Mouse (Mus musculus) embryonic facial prominence, embryonic 11.5 days (tissue): ENCODE measurements around the gene Glg1. TPM values are rescaled to one million over a fixed set of nuclear protein-coding genes. Genes with fewer than 3 reads are reported as not detected.
"Not testable (repeated sequence)": the region's sequence is repeated elsewhere in the genome, so short reads cannot be mapped to it uniquely, and the experiment has no call there.

ENCODE experiments used
- ATAC-seq: fragments of 200-750 bp; cut with Nextera tagmentation; replicated peaks from 2 replicates; pipeline ENCODE4 v1.8.0; 2017; ENCODE audit warnings: low read depth; ENCODE audit not compliant: insufficient number of reproducible peaks, low FRiP score, low TSS enrichment
- DNase-seq: peaks from one replicate; pipeline ENCODE4 v3.0.0-alpha.2; 2015; ENCODE audit warnings: low spot score
- H3K27ac ChIP-seq: fragments of 300-500 bp; sonication (generic); replicated peaks from 2 replicates; pipeline ENCODE4 v1.5.1; 2014; ENCODE audit warnings: mild to moderate bottlenecking, low read depth, low read length, control low read depth
- H3K27me3 ChIP-seq: fragments of 300-500 bp; sonication (generic); 2 replicates; pipeline ENCODE4 v1.6.1; 2014; ENCODE audit warnings: mild to moderate bottlenecking, low read length, moderate library complexity, mixed read lengths; ENCODE audit not compliant: control insufficient read depth, insufficient read depth
- H3K36me3 ChIP-seq: fragments of 300-500 bp; sonication (generic); replicated peaks from 2 replicates; pipeline ENCODE4 v1.6.1; 2014; ENCODE audit warnings: low read depth, mild to moderate bottlenecking, low read length, moderate library complexity, mixed read lengths; ENCODE audit not compliant: control insufficient read depth, insufficient read depth
- H3K4me1 ChIP-seq: fragments of 300-500 bp; sonication (generic); 2 replicates; pipeline ENCODE4 v1.6.1; 2014; ENCODE audit warnings: low read length, mixed read lengths; ENCODE audit not compliant: control insufficient read depth, insufficient read depth
- H3K4me2 ChIP-seq: fragments of 300-500 bp; sonication (generic); 2 replicates; pipeline ENCODE4 v1.6.1; 2014; ENCODE audit warnings: low read depth, mild to moderate bottlenecking, control low read depth, low read length, moderate library complexity
- H3K4me3 ChIP-seq: fragments of 300-500 bp; sonication (generic); 2 replicates; pipeline ENCODE4 v1.5.1; 2014; ENCODE audit warnings: low read depth, low read length, control low read depth
- H3K9ac ChIP-seq: fragments of 300-500 bp; sonication (generic); replicated peaks from 2 replicates; pipeline ENCODE4 v1.6.1; 2014; ENCODE audit warnings: mild to moderate bottlenecking, control low read depth, low read length
- H3K9me3 ChIP-seq: fragments of 300-500 bp; sonication (generic); replicated peaks from 2 replicates; pipeline ENCODE4 v1.6.1; 2016; ENCODE audit warnings: mild to moderate bottlenecking, low read length, inconsistent platforms, mixed read lengths; ENCODE audit not compliant: control insufficient read depth
- WGBS: fragments of 180-500 bp; shearing (Covaris S2); extraction: QIAGEN DNeasy Blood & Tissue Kit; methylation state at CpG from one replicate; pipeline ENCODE4 v1.1.7; 2014; 5-methylcytosine and 5-hydroxymethylcytosine counted together
- polyA plus RNA-seq: library from polyadenylated mRNA; unstranded; fragments of >200 nt; fragmentation: Nextera tagmentation; extraction: Ambion mirVana; gene quantifications from 2 replicates; pipeline ENCODE4 v1.2.1, GENCODE M21; 2014

The Glg1 gene
- polyA plus RNA-seq, 1 experiment from 2014 or later = 75.6 TPM

DNA sequence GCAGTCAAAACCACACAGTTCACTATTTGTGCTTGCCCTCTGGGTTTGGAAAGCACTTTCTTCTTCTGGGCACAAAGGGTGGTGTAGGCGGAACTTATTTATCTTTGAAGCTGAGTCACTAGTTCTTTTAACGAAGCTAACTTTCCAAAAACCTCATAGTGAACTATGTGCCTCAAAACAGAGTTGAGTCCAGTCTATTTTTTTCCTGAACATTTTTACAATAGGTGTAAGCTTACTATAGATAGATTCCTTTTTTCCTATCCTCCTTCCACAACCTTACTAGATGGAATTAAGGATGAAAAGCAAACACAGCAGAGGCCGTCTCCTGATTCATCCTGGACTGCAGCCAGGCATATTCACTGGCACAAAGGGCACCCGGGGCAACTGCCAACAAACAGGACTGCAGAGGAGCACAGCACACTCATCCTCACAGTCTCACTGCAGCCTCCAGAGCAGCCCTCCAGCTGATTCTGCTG lies 73.5 kb downstream of the Glg1 start:
- no peak overlapping the region for H3K4me2 ChIP-seq
- no peak overlapping the region for H3K27ac ChIP-seq
- no peaks in the 10 kb centered on the region for H3K27me3 ChIP-seq
- ATAC-seq = no peak
- no peaks in the 10 kb centered on the region for H3K4me1 ChIP-seq
- H3K36me3 ChIP-seq = peaks cover 3% of the 10 kb centered on the region; the same call in 1 of the 2 replicates
- no peak overlapping the region for H3K9ac ChIP-seq
- no peak overlapping the region for H3K4me3 ChIP-seq
- H3K9me3 ChIP-seq = no peaks in the 10 kb centered on the region
- 93% methylated on average over 4 of the region's 4 CpGs for WGBS
- DNase-seq = no peak

DNA sequence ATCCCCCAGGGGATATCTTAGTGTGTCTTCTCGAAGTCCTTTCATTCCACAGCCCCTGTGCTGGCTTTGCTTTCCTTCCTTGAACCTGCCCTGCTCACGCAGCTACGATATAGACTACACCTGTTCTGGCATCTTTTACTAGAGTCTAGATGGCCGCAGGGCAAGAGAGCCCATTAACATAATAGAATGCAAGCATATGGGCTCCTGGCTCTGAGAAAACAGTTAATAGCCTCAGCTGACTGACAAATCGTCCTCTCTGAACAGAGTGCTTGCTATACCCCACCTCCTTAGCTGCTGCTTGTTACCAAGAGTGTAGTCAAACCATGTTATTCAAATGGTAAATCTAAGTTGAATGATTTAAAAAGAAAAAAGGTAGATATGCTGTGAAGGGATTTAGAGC lies 87.4 kb downstream of the Glg1 start:
- no peak overlapping the region for H3K27ac ChIP-seq
- H3K9ac ChIP-seq = no peak overlapping the region
- ATAC-seq = no peak
- no peaks in the 10 kb centered on the region for H3K4me1 ChIP-seq
- H3K27me3 ChIP-seq = no peaks in the 10 kb centered on the region
- no peak overlapping the region for H3K4me3 ChIP-seq
- peaks cover 10% of the 10 kb centered on the region for H3K36me3 ChIP-seq
- H3K9me3 ChIP-seq = no peaks in the 10 kb centered on the region
- WGBS = 82% methylated on average over 5 of the region's 5 CpGs
- H3K4me2 ChIP-seq = no peak overlapping the region
- no peak for DNase-seq

- H3K36me3 ChIP-seq = peaks cover 4% of the 10 kb centered on the region
- ATAC-seq = 0 out of 2 replicates have a peak, but pooled peaks have one; percentile 52
Measured at GRCm38 (mm10) chr8:111157617-111158016, 101.4 kb downstream of the Glg1 start.

GRCm38 (mm10) chr8:111155721-111156436 lies 103.1 kb downstream of the Glg1 start:
- H3K27me3 ChIP-seq = no peaks in the 10 kb centered on the region
- no peaks in the 10 kb centered on the region; the same call in none of the 2 replicates for H3K36me3 ChIP-seq
- ATAC-seq (no peak), DNase-seq (no peak)
- H3K4me1 ChIP-seq = no peaks in the 10 kb centered on the region
- H3K27ac ChIP-seq = no peak overlapping the region
- H3K4me3 ChIP-seq = no peak overlapping the region
- no peaks in the 10 kb centered on the region for H3K9me3 ChIP-seq
- WGBS = 96% methylated on average over 8 of the region's 8 CpGs
- no peak overlapping the region for H3K4me2 ChIP-seq
- no peak overlapping the region for H3K9ac ChIP-seq

More at GRCm38 (mm10) chr8:111157617-111158016, 101.4 kb downstream of the Glg1 start:
- H3K4me3 ChIP-seq = no peak overlapping the region
- DNase-seq = peak; percentile 60
- no peaks in the 10 kb centered on the region for H3K9me3 ChIP-seq
- 49% methylated on average over 14 of the region's 14 CpGs for WGBS
- no peak overlapping the region for H3K9ac ChIP-seq
- H3K4me1 ChIP-seq = no peaks in the 10 kb centered on the region
- no peak overlapping the region for H3K27ac ChIP-seq
- no peaks in the 10 kb centered on the region for H3K27me3 ChIP-seq
- no peak overlapping the region for H3K4me2 ChIP-seq

GRCm38 (mm10) chr8:111145460-111146012 lies 113.5 kb downstream of the Glg1 start:
- ATAC-seq (peak; percentile 91), DNase-seq (peak; percentile 90)
- peak overlapping the region; percentile 78 for H3K4me2 ChIP-seq
- peak overlapping the region; percentile 61 for H3K4me3 ChIP-seq
- not testable (repeated sequence) for H3K27me3 ChIP-seq, H3K27ac ChIP-seq, H3K36me3 ChIP-seq, H3K4me1 ChIP-seq, H3K9me3 ChIP-seq
- WGBS = 0% methylated on average over 55 of the region's 74 CpGs
- peak overlapping the region; percentile 66 for H3K9ac ChIP-seq

- 0% methylated on average over 55 of the region's 63 CpGs for WGBS
- not testable (repeated sequence) for H3K27ac ChIP-seq, H3K4me1 ChIP-seq, H3K27me3 ChIP-seq, H3K9me3 ChIP-seq, DNase-seq, H3K36me3 ChIP-seq
- peak overlapping the region; percentile 71 for H3K4me2 ChIP-seq
- ATAC-seq = peak; percentile 60
- peak overlapping the region; percentile 57 for H3K9ac ChIP-seq
- peak overlapping the region; percentile 61 for H3K4me3 ChIP-seq
Measured at GRCm38 (mm10) chr8:111144901-111145459, 114.0 kb downstream of the Glg1 start.

DNA sequence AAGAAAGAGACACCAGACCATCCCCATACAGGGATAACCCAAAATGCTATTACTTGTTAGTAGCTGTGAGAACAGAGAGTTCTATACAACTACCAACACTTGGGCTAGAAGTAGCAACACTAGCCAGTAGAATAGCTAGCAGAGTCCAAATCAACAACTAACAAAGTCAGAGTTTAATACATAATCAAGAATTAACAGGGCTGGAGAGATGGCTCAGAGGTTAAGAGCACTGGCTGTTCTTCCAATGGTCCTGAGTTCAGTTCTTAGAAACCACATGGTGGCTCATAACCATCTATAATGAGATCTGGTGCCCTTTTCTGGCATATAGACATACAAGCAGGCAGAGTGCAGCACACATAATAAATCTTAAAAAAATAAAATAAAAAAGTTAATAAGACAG lies 116.5 kb downstream of the Glg1 start:
- DNase-seq = no peak
- H3K4me1 ChIP-seq = no peaks in the 10 kb centered on the region
- H3K27me3 ChIP-seq = no peaks in the 10 kb centered on the region
- no peak overlapping the region for H3K9ac ChIP-seq
- no peaks in the 10 kb centered on the region for H3K9me3 ChIP-seq
- no peak overlapping the region for H3K4me2 ChIP-seq
- H3K36me3 ChIP-seq = no peaks in the 10 kb centered on the region
- H3K27ac ChIP-seq = no peak overlapping the region
- no peak overlapping the region for H3K4me3 ChIP-seq
- no peak for ATAC-seq

- H3K4me2 ChIP-seq = no peak overlapping the region
- H3K27ac ChIP-seq = no peak overlapping the region
- ATAC-seq (no peak), DNase-seq (no peak)
- H3K4me1 ChIP-seq = no peaks in the 10 kb centered on the region
- WGBS = 96% methylated on average over 2 of the region's 2 CpGs
- no peaks in the 10 kb centered on the region for H3K36me3 ChIP-seq
- no peak overlapping the region for H3K4me3 ChIP-seq
- no peaks in the 10 kb centered on the region for H3K9me3 ChIP-seq
- H3K27me3 ChIP-seq = no peaks in the 10 kb centered on the region
- no peak overlapping the region for H3K9ac ChIP-seq
Measured at GRCm38 (mm10) chr8:111130756-111131155, 128.3 kb downstream of the Glg1 start.
